Mouse (Mus musculus) CD4-positive, CD25-positive, alpha-beta regulatory T cell, adult 4 months (primary cell): ENCODE data around the gene Mto1. TPM values are rescaled to one million over a fixed set of nuclear protein-coding genes. Genes with fewer than 3 reads are reported as not detected.
"Not testable (repeated sequence)": the region's sequence is repeated elsewhere in the genome, so short reads cannot be mapped to it uniquely, and the experiment has no call there.

Experiments used
- ATAC-seq: one replicate; pipeline ENCODE4 v1.8.0; 2017
- polyA plus RNA-seq, 2 experiments: library from polyadenylated mRNA; unstranded; fragments of 100-300 nt; shearing (Covaris generic); gene quantifications; one replicate each; pipeline ENCODE4 v1.2.1; 2017

Mto1 gene
- polyA plus RNA-seq, 2 experiments from 2014 or later: 15.6 to 19.1 TPM

DNA sequence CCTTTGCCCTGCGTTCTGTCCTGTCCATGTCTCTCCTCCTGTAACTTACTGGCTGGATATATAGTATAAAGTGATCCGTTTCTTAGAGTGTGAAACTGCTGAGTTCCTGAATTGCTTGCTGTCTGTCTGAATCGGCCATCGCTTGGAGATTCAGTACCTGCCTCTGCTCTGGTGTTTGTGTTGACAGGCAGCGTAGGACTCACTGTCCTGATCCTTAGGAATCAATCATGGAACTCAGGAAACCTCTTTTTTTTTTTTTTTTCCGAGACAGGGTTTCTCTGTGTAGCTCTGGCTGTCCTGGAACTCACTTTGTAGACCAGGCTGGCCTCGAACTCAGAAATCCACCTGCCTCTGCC is 58.7 kb downstream of the Mto1 start:
- no peak for ATAC-seq

DNA sequence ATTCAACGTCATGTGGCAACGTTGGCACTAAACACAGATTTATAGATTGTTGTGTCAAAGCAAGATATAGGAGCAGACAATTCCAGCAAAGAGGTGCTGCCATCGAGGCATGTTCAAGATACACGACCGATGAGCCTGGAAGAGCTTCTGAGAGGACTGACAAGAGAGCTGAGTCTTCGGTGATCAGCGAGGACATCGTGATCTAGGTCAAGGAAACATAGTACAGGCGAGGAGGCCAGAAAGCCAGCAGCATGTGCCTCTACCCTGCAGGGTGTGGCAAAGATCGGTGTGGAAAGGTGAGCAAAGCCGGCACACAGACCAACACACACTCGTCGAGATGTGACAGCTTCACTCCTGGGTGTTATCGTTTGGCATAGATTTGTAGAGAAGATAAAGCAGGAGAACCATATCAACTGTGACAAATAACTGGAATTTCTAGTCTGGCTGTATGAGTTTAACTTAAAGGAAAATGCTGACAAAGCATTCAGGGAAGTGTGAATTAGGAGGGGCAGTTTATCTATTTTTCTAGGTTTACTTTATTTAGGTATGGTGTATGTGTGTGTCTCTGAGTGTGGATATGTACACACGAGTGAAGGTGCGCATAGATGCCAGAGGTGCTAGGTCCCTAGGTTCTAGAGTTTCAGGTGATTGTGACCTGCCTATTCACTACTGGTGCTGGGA is 60.2 kb downstream of the Mto1 start:
- no peak for ATAC-seq

DNA sequence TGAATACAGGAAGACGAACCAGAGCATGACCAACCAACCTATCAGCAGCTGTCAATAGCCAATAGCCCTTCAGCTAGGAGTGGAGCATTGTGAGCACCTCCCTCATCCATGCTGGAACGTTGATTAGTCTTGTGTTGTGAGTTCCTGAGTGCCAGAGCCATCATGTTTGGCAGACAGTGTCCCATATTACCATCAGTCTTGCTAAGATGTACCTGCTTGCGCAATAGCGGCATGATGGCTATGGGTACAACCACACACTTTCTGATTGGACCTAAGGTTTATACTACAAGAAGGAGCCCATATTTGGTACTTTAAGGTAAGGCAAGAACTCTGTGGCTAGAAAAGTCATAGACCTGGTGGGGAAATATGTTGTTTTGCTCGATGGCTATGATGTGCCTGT is 63.7 kb downstream of the Mto1 start:
- no peak for ATAC-seq

DNA sequence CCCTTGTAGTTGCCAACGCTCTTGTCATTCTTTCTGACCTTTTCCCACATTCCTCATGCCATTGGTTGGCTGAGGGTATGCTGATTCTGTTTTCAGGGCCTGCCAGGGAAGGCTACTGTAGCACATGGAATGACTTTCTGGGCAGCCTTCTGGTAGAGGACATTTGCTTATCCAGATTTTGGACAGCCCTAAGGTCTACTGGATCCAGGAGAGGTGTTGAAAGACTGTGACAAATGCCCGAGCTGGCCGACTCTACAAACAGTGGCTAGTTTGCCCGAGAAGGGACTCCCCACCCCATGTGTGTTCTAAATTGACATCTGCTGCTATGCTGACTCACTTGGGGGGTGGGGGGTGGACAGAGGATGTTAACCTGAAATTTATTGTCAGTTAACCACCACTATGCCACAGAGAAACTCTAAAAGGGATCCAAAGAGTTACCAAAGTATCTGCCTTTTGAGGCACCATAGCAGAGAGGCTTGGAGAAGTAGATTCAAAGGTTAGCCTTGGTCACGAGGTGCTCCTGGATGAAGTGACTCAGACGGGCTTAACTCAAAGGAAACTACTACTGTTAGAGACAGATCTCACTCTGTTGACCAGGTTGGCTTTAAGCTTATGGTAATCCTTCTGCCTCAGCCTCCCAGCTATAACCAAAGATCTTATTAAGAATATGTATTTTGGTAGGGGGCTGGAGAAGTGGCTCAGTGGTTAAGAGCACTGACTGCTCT is 65.9 kb downstream of the Mto1 start:
- ATAC-seq: no peak

DNA sequence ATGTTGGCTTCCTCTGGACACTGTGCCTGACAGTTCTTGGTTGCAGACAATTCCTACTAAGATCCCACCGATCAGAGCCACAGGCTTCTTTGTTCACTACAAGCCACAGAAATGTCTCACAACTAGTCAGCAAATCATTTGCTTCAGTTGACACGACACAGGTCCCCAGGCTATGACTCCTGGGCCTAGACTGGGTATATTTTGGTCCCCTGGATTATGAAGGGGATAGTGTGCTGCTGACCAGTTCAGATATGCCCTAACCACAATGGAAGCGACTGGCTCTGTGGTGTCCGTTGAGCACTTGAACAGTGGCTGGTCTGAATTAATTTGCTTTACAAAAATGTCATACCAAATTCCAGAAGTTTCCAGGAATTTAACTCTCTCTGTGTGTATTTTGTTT is 66.7 kb downstream of the Mto1 start:
- ATAC-seq: no peak

DNA sequence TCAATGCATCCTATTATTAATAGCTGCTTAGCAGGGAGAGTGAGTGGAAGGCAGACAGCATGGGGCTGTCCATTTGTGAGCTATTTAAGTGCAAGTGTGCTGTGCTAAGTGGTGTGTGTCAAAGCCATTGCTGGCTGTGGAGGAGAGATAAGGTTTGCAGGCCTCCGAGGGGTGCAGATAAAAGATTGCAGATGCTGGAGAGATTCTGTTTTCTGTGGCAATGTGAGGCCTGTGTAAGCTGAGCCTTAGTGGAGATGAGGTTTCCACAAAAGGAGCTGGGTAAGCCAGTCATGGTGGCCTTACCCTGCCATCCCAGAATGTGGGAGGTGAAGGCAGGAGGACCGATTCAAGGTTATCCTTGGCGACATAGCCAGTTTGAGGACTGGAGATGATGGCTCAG is 68.1 kb downstream of the Mto1 start:
- ATAC-seq: no peak

DNA sequence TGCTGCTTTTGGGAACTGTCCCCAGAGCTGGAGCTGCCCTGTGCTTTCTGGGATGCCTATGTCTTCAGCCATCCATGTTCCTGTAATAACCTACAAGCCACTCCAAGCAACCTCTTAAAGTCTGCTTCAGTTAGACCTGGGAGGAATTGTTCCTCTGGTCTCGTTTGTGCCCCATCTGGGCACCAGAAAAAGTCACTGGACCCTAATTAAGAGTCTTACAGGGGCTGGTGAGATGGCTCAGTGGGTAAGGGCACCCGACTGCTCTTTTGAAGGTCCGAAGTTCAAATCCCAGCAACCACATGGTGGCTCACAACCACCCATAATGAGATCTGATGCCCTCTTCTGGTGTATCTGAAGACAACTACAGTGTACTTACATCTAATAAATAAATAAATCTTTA is 69.2 kb downstream of the Mto1 start:
- not testable (repeated sequence) for ATAC-seq

DNA sequence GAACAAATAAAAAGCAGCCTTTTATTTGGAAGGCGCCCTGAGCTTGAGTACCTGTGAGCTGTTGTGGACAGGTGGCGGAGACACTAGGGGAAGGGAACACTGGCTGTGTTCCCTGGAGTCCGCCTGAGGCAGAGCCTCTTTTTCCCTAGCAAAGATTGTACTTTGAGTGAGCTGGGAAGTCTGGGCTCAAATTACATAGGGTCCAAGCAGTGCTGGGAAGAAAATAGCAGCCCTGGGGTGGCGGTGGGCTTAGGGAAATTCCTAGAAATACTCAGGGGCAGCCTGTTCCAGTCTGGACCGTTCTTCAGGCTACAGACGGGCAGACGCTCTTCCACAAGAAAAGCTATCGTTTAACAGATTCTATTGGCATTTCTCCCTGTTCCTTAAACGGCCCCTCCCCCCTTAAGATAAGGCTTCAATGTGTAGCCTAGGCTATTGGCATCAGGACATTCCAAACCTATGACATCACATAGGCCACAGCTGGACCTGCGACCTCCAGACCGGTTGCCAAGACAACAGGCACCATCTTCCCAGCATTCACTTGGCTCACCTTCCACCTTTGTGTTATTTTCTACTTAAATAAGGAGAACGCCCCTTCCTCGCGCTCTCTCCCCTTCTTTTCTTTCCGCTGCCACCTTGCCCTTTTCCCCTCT is 72.2 kb downstream of the Mto1 start:
- no peak for ATAC-seq

DNA sequence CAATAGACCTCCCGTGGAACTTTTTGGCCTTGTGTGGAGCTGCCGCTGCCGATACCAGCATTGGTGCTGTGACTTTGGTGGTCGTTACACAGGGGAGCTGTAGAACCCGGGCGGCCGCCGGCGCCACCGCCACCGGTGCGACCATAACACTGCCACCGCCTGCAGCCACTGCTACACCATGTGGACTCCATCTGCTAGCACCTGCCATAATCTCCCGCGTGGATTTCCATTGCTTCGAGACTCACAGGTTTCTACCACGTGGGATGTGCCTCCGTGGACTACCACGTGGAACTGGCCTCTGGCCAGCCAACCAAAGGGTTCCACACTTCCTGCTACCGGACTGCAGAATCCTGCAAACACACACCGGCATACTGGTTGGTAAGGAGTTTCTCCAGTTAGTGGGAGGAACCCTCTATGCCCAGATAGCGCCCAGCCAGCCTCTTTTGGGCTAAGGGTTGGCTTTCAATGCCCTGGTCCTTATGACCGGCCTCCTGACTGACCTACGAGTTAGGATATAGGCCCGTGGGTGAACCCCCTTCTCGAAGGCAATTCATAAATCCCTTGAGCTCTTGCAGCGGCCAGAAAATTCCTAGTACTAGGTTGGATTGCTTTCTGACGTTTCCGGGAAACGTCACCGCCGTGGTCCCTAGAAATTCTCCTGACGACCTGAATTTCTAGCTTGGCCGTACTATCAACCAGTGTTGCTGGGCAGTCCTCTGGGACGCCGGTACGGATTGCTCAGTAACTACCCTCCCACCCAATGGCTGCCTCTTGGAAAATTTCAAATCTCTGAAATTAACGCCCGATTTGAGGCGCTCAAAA is 73.0 kb downstream of the Mto1 start:
- peak; percentile 42 for ATAC-seq

DNA sequence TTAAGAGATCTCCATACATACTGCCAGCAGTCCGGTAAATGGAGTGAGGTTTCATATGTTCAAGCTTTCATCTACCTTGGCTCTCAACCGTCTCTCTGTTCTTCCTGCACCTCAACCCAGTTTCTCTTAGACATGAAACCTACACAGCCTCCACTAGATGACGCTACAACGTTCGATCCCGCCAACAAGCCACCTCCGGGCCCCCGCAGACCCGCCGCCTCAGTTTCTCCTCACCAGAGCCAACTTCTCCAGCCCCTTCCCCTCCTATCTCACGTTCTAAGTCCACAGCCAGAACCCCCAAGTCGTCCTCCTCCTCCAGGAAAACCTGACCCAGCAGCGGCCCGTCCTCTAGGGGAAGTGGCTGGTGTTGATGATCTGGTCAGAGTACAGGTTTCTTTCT is 73.7 kb downstream of the Mto1 start:
- peak; percentile 87 for ATAC-seq

Other genes starting within 250 kb of the Mto1 start
- not detected for gene Gsta1, start 217.6 kb upstream of the Mto1 start, polyA plus RNA-seq
- gene Gm3776, start 191.1 kb upstream of the Mto1 start, polyA plus RNA-seq: not detected
- not detected for gene Gm10639, start 158.3 kb upstream of the Mto1 start, polyA plus RNA-seq
- gene Omt2a, start 133.4 kb upstream of the Mto1 start, polyA plus RNA-seq: not detected
- gene Omt2b, start 120.6 kb upstream of the Mto1 start, polyA plus RNA-seq: not detected
- gene Gsta2, start 92.4 kb upstream of the Mto1 start, polyA plus RNA-seq: not detected
- not detected for gene Dppa5a, start 80.0 kb upstream of the Mto1 start, polyA plus RNA-seq
- gene Ooep, start 69.5 kb upstream of the Mto1 start, polyA plus RNA-seq: not detected
- 1 to 10 TPM; 2.6 to 4.7 TPM for gene Ddx43, start 52.4 kb upstream of the Mto1 start, polyA plus RNA-seq
- 1 to 10 TPM; 2.3 to 3.1 TPM for gene Cgas, start 5.0 kb upstream of the Mto1 start, polyA plus RNA-seq
- gene Gm17324, start 578 bp downstream of the Mto1 start, polyA plus RNA-seq: under 1 TPM in 1 of 2 experiments, not detected in 1; 0.51 TPM
- gene Eef1a1, start 40.9 kb downstream of the Mto1 start, polyA plus RNA-seq: over 10,000 TPM; 10,256 to 11,102 TPM
- gene Slc17a5, start 139.8 kb downstream of the Mto1 start, polyA plus RNA-seq: 10 to 100 TPM; 11.0 to 11.8 TPM
- gene Cd109, start 167.3 kb downstream of the Mto1 start, polyA plus RNA-seq: not detected